Mouse (Mus musculus): ENCODE results near the gene Ppard. TPM values are rescaled to one million over a fixed set of nuclear protein-coding genes. Genes with fewer than 3 reads are reported as not detected.
"Not testable (repeated sequence)": the region's sequence is repeated elsewhere in the genome, so short reads cannot be mapped to it uniquely, and the experiment has no call there.

Gene Ppard
- polyA plus RNA-seq, 1 experiment from 2014 or later = 1.5 TPM

DNA sequence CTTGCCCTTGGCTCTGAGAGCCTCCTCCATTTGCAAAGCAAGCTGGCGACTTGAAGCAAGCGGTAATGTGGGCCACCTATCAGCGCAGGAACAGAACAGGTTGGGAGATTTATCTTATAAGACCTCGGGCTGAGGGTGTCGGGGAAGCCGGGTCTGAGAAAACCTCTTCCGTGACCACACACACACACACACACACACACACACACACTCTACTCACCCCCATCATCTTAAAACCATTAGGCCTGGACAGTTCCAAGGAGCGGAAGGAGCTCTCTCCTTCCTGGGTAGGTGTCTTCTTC, 24.2 kb upstream of the Ppard start:
- Histone ChIP-seq H3K4me3 (peak overlapping the region; percentile 38), H3K4me1 (peaks cover 20% of the 10 kb centered on the region), H3K27ac (replicated peaks) (peak overlapping the region; percentile 65; the same call in 1 of the 2 replicates), H3K27me3 (ENCODE audit: low read depth, poor library complexity, severe bottlenecking) (peaks cover 15% of the 10 kb centered on the region), H3K9me3 (replicated peaks) (no peaks in the 10 kb centered on the region), H3K36me3 (peaks cover 15% of the 10 kb centered on the region)
- no peak for DNase-seq (ENCODE audit: low spot score)
- 85% methylated on average over 8 of the region's 8 CpGs for WGBS

DNA sequence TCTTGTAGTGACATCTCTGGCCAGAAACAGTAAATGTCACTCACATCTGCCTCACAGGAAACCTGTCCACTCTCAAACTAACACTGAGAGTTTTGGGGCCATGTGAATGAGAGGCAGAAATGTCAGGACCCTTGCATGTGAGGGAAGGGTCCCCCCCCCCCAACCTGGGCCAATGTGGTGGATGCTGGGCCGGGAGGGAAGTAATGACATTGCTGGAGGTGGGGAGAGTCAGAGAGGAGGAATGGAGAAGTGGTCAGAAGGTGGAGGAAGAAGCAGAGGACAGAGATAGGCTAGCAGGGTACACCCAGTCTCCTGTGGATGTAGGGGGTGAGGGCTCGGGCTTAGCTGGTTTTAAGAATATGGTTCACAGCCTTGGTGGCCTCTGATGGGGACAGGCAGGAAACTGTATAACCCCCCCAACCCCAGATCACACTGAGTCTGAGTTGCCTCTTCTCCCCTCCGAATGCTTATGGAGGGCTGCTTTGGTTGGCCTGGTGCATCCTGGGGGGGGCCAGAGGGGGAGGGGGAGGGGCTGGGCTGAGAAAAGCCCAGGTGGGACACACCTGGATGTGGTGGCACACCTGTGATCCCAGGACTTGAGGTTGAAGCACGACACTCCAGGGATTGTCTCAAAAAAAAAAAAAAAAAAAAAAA, 22.9 kb upstream of the Ppard start:
- H3K27ac ChIP-seq (replicated peaks) = no peak overlapping the region
- peaks cover 9% of the 10 kb centered on the region for H3K36me3 ChIP-seq
- 72% methylated on average over 4 of the region's 4 CpGs for WGBS

DNA sequence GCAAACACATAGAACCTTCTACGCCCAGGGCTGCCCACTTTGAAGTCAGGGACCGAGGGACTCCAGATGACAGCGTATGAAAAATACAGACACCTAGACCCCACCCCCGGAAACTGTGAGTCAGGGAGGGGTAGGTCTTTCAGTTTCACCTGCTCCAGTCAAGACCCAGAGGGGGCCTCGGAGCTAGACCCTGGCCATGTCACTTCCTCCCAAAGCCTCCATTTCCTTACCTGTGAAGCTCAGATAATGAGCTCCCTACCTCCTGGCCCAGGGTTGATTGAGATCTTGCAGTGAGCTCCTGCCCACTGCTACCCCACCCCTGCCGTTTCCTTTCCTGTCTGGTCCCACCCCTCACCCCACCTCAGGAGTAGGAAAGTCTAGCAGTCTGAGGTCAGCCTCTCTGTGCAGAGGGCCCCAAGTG, 20.6 kb upstream of the Ppard start:
- 81% methylated on average over 6 of the region's 6 CpGs for whole genome bisulfite sequencing
- DNase-seq (ENCODE audit: low spot score) = no peak
- H3K27me3 ChIP-seq (ENCODE audit: low read depth, poor library complexity, severe bottlenecking) = peaks cover 18% of the 10 kb centered on the region
- H3K4me1 ChIP-seq = peaks cover 13% of the 10 kb centered on the region
- H3K36me3 ChIP-seq = no peaks in the 10 kb centered on the region
- H3K27ac ChIP-seq (replicated peaks) = 0 out of 2 replicates have a peak overlapping the region, but pooled peaks have one; percentile 19
- no peaks in the 10 kb centered on the region for H3K9me3 ChIP-seq (replicated peaks)
- no peak overlapping the region for H3K4me3 ChIP-seq

More for the DNA sequence above, 22.9 kb upstream of the Ppard start:
- peaks cover 16% of the 10 kb centered on the region for H3K4me1 ChIP-seq
- no peak for DNase-seq (ENCODE audit: low spot score)
- no peaks in the 10 kb centered on the region for H3K9me3 ChIP-seq (replicated peaks)
- no peak overlapping the region for H3K4me3 ChIP-seq
- peaks cover 15% of the 10 kb centered on the region for H3K27me3 ChIP-seq (ENCODE audit: low read depth, poor library complexity, severe bottlenecking)

DNA sequence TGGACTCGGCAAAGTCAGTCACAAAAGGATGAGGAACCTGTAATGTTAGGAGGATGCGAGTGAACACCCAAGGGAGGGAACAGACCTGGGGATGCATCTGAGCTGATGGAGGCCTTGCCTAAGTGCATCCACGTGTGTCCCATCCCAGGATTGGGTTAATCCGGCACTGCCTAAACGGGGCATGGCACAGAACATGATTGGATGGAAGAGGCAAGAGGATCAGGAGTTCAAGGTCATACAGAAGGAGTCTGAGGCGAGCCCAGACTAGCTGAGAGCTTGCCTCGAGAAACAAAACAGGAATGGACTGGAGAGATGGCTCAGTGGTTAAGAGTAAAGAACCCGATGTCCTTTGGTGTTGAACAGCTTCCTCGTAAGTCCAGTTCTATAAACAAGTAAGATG, 20.1 kb upstream of the Ppard start:
- 78% methylated on average over 9 of the region's 9 CpGs for WGBS
- 0 out of 2 replicates have a peak overlapping the region, but pooled peaks have one; percentile 19 for H3K27ac ChIP-seq (replicated peaks)
- H3K4me3 ChIP-seq = no peak overlapping the region
- no peaks in the 10 kb centered on the region for H3K36me3 ChIP-seq
- DNase-seq (ENCODE audit: low spot score) = no peak
- H3K4me1 ChIP-seq = peaks cover 9% of the 10 kb centered on the region
- peaks cover 23% of the 10 kb centered on the region for H3K27me3 ChIP-seq (ENCODE audit: low read depth, poor library complexity, severe bottlenecking)
- H3K9me3 ChIP-seq (replicated peaks) = no peaks in the 10 kb centered on the region

DNA sequence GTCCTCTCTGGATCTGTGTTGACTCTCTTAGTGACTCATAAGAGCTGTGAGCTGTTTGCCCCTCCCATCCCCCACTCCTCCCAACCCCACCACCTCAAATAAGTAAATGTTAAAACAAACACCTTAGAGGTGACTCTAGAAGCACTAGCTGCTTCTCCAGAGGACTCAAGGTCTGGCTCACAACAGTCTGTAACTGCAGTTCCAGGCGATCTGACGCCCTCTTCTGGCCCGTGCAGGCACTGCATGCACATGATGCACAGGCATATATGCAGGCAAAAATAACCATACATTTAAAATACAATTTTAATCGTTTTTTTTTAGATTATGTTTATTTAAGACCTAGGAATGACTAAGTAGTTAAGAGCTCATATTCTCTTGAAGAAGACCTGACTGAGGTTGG, 19.3 kb upstream of the Ppard start:
- WGBS = 37% methylated on average over 4 of the region's 4 CpGs
- H3K27me3 ChIP-seq (ENCODE audit: low read depth, poor library complexity, severe bottlenecking) = peaks cover 23% of the 10 kb centered on the region
- H3K9me3 ChIP-seq (replicated peaks) = no peaks in the 10 kb centered on the region
- DNase-seq (ENCODE audit: low spot score) = no peak
- H3K36me3 ChIP-seq = no peaks in the 10 kb centered on the region
- H3K4me3 ChIP-seq = no peak overlapping the region
- H3K27ac ChIP-seq (replicated peaks) = no peak overlapping the region
- peaks cover 10% of the 10 kb centered on the region for H3K4me1 ChIP-seq

DNA sequence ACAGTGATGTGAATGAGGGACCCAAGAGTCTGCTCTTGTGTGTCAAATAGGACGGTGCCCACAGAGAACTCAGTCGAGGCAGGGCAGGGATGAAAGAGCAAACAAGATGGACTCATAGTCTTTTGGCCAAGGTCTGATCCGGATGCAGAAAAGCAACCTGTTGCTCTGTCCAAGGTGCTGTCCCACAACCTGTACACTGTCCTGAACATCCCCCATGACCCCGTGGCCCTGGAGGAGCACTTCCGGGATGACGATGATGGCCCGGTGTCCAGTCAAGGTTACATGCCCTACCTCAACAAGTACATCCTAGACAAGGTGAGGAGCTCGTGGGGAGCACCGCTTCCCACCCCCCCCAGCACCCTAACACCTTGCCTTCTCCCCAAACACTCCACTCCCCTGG, 15.7 kb upstream of the Ppard start:
- no peak overlapping the region for H3K4me3 ChIP-seq
- no peak overlapping the region for H3K27ac ChIP-seq (replicated peaks)
- no peaks in the 10 kb centered on the region for H3K36me3 ChIP-seq
- H3K27me3 ChIP-seq (ENCODE audit: low read depth, poor library complexity, severe bottlenecking) = peaks cover 14% of the 10 kb centered on the region; the same call in 1 of the 2 replicates
- WGBS = 84% methylated on average over 9 of the region's 9 CpGs
- no peaks in the 10 kb centered on the region for H3K9me3 ChIP-seq (replicated peaks)
- no peak for DNase-seq (ENCODE audit: low spot score)
- peaks cover 13% of the 10 kb centered on the region for H3K4me1 ChIP-seq

DNA sequence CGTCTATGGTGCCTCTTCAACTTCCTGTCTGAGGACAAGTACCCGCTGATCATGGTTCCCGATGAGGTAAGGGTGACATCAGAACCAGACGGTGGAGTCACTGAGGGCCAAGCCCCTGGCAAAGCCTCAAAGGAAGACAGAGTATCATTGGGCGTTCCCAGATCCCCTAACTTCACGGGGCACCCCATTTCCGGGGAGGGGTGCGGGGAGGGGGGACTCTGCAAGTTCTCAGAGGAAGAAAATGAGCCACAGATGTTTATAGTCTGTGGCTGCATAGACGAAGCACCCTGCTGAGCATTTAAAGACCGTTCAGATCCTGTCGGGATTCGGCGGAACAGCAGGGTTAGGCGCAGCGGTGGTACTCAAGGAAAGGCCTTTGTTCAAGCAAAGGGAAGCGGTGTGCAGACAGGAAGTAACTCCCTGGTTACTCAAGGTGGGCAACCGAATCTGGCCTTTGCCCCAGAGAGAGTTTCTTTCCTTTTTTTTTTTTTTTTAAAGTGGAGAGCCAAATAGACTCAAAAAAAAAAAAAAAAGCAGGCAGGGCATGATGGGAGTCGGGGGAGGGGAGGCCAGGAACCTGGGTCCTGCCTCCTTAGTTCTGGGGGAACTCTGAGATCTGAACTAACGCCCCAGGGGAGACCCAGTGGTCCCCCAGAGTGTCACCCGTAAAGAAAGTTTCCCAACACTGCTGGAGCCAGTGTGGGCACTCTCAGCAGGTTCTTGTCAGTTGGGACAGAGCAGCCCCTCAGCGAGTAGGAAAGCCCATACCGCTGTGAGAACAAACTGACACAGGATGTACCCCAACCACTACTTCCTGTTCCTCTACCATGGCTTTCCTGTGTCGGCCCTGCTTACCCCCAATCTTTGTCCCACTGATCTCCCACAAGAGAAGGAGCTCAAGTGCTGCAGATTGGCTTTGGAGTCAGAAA, 14.5 kb upstream of the Ppard start:
- Histone ChIP-seq H3K27ac (replicated peaks) (peak overlapping the region; percentile 35), H3K4me3 (peak overlapping the region; percentile 23; the same call in 1 of the 2 replicates)
- WGBS = 28% methylated on average over 23 of the region's 23 CpGs

DNA sequence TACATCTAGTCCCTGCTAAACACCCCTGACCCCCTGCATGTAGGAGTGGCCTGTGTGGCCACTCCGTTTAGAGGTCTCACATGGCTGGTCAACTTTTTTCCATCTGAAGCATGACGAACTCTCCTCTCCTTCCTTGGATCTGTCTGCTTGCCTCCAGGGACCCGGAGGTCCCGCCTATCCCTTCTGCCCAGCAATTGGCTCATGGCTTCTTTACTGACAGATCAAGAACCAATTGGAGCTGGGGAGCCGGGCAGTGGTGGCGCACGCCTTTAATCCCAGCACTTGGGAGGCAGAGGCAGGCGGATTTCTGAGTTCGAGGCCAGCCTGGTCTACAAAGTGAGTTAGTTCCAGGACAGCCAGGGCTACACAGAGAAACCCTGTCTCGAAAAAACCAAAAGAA, 10.0 kb upstream of the Ppard start:
- H3K4me3 ChIP-seq; H3K9me3 ChIP-seq (replicated peaks); DNase-seq (ENCODE audit: low spot score); H3K36me3 ChIP-seq; H3K27ac ChIP-seq (replicated peaks): not testable (repeated sequence)
- WGBS = 94% methylated on average over 10 of the region's 10 CpGs
- Histone ChIP-seq H3K27me3 (ENCODE audit: low read depth, poor library complexity, severe bottlenecking) (peaks cover 35% of the 10 kb centered on the region), H3K4me1 (peaks cover 37% of the 10 kb centered on the region)

More for the DNA sequence above, 14.5 kb upstream of the Ppard start:
- Histone ChIP-seq H3K27me3 (ENCODE audit: low read depth, poor library complexity, severe bottlenecking) (peaks cover 26% of the 10 kb centered on the region), H3K4me1 (peaks cover 16% of the 10 kb centered on the region), H3K9me3 (replicated peaks) (no peaks in the 10 kb centered on the region), H3K36me3 (no peaks in the 10 kb centered on the region)
- DNase-seq (ENCODE audit: low spot score) = peak; percentile 26

DNA sequence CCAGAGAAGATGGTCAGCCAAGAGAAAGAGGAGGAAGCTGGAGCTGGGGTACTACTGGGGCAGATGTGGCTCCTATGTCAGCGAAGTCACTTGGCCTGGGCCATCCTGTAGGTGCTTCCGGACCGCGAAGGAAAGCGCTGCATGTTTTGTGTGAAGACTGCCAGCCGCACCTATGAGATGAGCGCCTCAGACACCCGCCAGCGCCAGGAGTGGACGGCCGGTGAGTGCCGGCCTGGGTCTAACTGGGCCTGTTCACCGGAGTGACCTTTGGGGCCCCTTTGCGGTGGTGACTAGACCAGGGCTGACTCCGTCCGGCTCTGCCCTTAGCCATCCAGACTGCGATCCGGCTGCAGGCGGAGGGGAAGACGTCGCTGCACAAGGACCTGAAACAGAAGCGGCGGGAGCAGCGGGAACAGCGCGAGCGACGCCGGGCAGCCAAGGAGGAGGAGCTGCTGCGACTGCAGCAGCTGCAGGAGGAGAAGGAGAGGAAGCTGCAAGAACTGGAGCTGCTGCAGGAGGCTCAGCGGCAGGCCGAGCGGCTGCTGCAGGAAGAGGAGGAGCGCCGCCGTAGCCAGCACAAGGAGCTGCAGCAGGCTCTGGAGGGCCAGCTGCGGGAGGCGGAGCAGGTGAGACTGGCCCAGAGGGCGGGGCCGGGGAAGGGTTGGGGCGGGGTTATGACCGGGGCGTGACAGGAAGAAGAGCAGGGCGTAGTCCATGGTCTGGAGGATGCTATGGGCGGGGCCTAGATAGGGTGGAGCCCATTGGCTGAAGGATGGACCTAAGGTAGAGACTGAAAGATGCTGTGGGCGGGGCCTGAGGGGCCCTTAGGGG, 8.7 kb upstream of the Ppard start:
- H3K4me3 ChIP-seq = peak overlapping the region; percentile 69
- DNase-seq (ENCODE audit: low spot score) = peak; percentile 93
- no peaks in the 10 kb centered on the region for H3K9me3 ChIP-seq (replicated peaks)
- under 1% methylated on average over 46 of the region's 46 CpGs for WGBS
- H3K36me3 ChIP-seq = no peaks in the 10 kb centered on the region
- H3K27ac ChIP-seq (replicated peaks) = peak overlapping the region; percentile 89
- H3K27me3 ChIP-seq (ENCODE audit: low read depth, poor library complexity, severe bottlenecking) = peaks cover 33% of the 10 kb centered on the region
- peaks cover 30% of the 10 kb centered on the region for H3K4me1 ChIP-seq

DNA sequence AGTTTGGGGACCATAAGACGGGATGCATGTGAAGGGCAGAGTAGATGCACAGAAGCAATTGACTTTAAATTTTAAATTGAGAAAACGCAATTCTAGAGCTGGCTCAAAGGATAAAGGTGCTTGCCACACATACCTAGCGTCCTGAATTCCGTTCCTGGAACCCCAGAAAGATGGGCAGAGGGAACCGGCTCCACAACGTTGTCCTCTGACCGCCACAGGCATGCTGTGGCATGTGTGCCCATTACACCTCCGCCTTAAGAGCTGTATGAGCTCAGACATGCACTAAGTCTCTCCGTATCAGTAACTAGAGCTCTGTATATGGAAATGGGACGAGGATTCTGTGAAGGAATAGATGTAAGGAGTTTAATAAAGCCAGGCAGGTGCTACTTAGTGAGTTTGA, 7.9 kb upstream of the Ppard start:
- no peaks in the 10 kb centered on the region for H3K36me3 ChIP-seq
- DNase-seq (ENCODE audit: low spot score) = no peak
- H3K27ac ChIP-seq (replicated peaks) = no peak overlapping the region
- no peaks in the 10 kb centered on the region for H3K9me3 ChIP-seq (replicated peaks)
- 86% methylated on average over 10 of the region's 10 CpGs for WGBS
- peaks cover 33% of the 10 kb centered on the region for H3K27me3 ChIP-seq (ENCODE audit: low read depth, poor library complexity, severe bottlenecking)
- H3K4me3 ChIP-seq = no peak overlapping the region
- H3K4me1 ChIP-seq = peaks cover 30% of the 10 kb centered on the region

DNA sequence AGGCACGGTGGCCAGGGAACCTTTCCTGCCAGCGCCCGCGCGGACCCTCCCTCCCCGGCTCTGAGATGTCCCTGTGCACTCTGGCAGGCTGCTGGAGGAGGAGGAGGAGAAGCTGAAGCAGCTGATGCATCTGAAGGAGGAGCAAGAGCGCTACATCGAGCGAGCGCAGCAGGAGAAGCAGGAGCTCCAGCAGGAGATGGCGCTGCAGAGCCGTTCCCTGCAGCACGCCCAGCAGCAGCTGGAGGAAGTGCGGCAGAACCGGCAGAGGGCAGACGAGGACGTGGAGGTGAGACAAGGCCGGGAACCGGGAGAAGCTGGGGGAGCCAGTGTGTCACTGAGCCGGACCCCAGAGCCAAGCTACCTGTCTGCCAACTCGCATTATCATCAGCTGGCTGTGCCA, 6.5 kb upstream of the Ppard start:
- no peaks in the 10 kb centered on the region for H3K36me3 ChIP-seq
- H3K9me3 ChIP-seq (replicated peaks) = no peaks in the 10 kb centered on the region
- peaks cover 33% of the 10 kb centered on the region for H3K27me3 ChIP-seq (ENCODE audit: low read depth, poor library complexity, severe bottlenecking)
- DNase-seq (ENCODE audit: low spot score) = peak; percentile 90
- under 1% methylated on average over 21 of the region's 21 CpGs for WGBS
- H3K4me3 ChIP-seq = peak overlapping the region; percentile 57
- H3K4me1 ChIP-seq = peaks cover 30% of the 10 kb centered on the region
- H3K27ac ChIP-seq (replicated peaks) = peak overlapping the region; percentile 77

DNA sequence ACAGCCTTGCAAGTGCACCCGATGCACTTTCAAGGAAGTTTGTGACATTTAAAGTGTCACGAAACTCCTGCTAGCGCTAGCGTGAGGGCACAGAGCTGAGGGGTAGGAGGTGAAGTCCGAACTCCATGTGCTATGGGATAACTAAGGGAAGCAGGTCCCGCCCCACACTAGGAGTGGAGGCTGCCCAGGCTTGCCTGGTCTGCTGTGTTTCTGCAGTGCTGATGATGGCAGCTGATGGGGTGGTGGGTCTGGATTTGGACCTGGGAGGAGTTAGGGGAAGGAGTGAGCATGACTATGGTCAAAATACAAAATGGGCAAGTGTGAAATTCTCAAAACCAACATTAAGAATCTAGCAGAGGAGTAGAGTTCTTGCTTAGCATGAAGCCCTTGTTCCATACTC, 2.0 kb upstream of the Ppard start:
- WGBS = 82% methylated on average over 6 of the region's 6 CpGs
- H3K9me3 ChIP-seq (replicated peaks) = no peaks in the 10 kb centered on the region
- no peak overlapping the region for H3K4me3 ChIP-seq
- peaks cover 37% of the 10 kb centered on the region for H3K4me1 ChIP-seq
- H3K27ac ChIP-seq (replicated peaks) = no peak overlapping the region
- no peaks in the 10 kb centered on the region for H3K36me3 ChIP-seq
- H3K27me3 ChIP-seq (ENCODE audit: low read depth, poor library complexity, severe bottlenecking) = peaks cover 16% of the 10 kb centered on the region
- no peak for DNase-seq (ENCODE audit: low spot score)

All from midbrain, embryonic 10.5 days (tissue).